Mouse (Mus musculus) ZHBTc4 (cell line): ENCODE measurements around the gene L1cam.

Source experiments
- DNase-seq: peaks from one replicate; pipeline ENCODE4 v3.0.0-alpha.2; 2011; ENCODE audit warnings: low read depth, low spot score

The L1cam gene

DNA sequence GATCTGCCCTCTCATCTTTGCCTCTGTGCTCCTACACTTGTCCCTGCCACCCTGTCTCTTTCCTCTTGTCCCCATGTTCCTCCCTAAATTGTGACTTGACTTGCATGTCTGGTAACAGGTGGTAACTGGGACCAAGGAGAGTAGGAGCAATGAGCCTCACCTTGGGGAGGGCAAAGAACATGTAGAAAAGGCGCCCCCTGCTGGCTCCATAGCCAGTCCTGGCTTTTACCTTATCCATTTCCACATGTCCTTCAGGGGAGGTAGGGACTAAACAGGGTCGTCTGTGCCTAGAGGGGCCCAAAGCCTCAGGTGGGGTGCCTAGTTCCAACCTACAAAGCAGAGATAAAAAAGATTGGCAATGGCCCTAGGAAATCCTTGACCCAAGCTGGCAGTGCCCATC is at the start of gene L1cam:
TSS of gene L1cam (minus strand) at position 387 of the 400 bp plus-strand sequence.
- peak; percentile 56 for DNase-seq

DNA sequence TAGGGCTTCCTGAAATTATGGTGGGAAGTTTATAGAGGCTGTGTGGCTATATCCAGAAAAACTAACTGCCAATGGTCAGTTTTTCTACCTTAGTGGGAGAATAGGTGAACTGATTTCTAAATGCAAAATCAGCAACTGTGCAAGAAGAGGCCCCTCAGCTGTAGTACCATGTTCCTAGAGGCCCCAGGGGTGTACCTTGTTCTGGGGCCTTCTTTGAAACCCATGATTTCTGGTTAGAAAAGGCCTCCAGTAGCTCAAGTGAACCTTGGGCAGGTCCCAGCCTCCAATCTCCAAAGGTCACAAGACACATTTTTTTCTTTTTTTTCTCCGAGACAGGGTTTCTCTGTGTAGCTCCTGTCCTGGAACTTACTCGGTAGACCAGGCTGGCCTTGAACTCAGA is 46.4 kb upstream of the L1cam start:
- DNase-seq = no peak

DNA sequence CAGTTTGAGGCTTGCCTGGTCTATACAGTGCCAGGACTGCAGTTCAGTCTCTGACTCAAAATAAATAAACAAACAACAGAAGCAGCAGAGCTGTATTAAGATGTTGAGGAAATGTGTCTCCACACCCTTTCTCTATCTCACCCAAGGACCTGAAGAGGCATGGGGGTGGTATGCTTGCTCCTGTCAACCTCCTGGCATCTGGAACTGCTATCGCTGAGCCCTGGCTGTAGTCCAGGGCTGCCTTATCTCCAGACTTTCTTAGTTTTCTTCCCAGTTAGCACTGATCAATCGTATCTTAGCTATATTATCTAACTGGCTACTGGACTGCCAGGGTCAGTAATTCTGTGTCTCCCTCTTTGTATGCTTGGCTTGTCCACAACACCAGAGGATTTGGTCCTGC is 46.0 kb upstream of the L1cam start:
- DNase-seq = no peak

DNA sequence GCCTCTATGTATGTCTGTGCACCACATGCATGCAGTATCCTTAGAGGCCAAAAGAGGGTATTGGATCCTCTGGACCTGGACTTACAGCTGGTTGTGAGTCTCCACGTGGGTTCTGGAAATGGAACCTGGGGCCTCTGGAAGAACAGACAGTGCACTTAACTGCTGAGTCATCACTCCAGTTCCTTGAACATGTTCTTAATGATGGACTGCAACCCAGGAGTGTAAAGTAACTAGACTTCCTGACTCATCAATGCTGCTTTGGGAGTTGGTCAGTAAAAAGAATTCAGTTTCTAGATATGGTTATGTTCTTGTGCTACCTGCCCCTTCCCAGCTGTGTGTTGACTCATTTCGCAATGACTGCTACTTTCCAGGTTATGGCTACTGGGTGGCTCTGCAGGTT is 36.0 kb upstream of the L1cam start:
- DNase-seq = no peak

DNA sequence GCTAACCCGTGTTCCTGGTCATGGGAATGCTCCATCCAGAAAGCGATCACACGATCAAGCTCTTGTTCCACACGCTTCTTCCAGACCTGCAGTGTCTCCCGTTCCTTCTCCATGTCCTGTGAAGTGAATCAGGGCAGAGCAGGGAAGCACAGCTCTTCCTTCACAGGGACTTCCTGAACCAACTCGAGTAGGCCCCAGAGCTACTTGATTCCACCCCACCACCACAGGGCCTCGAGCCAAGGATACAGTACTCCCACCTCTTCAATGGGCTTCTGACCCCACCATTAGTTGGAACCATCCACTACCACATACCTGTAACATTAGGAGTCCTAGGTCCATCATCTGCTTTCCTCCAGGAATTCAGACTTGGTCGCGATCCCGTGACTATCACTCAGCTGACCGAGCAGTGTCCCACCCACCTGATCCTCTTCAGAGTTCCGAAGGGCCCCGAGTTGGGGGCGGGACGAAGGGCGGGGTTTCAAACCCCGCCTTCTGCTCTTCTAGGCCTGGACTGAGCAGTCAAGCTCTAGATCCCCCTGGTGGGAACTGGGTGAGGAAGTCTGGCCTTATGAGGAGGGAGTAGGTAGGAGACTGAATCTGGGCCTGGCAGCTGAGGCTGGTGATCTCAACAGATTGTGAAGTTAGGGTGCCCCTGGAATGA is 34.6 kb upstream of the L1cam start, which contains the start of gene Renbp:
TSS of gene Renbp (minus strand) at position 449 of the 661 bp plus-strand sequence.
- peak; percentile 96 for DNase-seq

DNA sequence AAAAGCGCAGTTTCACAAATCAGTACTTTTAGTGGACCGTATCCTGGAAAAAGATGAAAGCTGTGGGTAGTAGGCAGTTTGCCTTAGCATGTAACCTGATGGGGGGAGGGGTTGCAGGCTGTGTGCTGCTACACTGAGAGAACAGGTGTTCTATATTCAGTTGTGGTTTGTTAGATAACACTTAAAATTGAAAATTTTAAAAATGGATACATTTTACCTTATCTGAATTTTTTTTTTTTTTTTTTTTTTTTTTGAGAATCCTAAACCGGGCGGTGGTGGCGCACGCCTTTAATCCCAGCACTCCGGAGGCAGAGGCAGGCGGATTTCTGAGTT is 26.6 kb upstream of the L1cam start:
- DNase-seq = no peak

DNA sequence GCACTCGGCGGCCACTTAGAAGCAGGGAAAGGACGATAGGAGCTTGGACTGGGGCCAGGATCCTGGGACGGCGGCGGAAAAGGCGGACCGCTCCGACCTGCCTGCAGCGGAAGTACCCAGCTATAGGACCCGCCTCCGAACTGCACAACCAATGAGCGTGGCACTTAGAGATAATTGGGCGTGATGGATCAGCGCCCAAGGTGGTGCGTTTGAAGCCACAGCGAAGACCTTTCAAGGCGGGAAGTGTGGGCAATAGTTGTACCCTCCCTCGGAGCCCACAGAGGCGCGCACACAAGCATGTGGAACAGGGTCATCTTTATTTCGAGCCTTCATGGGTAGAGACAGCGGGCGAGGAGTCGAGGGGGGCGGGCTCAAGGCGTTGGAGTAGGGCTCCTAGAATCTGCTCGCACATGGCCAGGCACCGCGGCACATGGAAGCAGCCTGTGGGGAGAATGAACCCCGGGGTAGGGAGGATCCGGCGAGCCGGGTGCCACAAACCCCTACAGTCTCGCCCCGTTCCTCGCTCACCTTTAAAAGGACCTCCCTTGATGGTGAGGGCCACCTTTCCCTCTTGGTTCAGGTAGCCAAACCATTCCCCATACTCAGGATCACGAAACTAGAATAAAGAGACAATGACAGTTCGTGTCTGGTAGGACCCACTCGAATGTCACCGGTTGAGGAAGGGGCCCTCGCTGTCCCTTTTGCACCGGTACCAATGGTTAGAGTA is 26.1 kb upstream of the L1cam start, which contains the start of the genes Arhgap4 and Naa10:
TSS of gene Arhgap4 (minus strand) at position 48 of the 727 bp plus-strand sequence.
TSS of gene Naa10 (minus strand) at position 122 of the 727 bp plus-strand sequence.
- peak; percentile 93 for DNase-seq

DNA sequence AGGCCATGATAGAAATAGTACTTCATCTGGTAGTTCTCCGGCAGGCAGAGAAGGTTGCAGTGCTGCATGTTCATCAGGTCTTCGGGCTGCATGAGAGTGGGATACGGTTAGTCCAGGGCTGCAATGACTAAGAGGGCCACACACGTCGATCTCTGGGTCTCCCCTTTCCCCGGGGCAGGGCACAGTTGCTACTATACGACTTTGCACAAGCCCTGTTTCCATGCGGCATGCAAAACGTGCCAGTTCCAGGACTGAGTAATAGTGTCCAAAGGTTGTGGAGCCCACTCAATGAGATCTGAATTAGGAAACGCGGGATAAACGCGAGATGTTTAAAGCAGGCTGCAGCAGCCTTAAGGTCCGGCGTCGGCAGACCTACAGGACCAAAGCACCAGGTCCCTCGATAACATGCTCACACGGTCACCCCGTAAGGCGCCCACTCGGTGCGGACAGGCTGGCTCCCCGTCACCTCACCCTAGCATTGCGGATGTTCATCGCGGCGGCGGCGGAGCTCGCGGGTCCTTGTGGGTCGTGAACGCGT is 25.4 kb upstream of the L1cam start:
- no peak for DNase-seq

DNA sequence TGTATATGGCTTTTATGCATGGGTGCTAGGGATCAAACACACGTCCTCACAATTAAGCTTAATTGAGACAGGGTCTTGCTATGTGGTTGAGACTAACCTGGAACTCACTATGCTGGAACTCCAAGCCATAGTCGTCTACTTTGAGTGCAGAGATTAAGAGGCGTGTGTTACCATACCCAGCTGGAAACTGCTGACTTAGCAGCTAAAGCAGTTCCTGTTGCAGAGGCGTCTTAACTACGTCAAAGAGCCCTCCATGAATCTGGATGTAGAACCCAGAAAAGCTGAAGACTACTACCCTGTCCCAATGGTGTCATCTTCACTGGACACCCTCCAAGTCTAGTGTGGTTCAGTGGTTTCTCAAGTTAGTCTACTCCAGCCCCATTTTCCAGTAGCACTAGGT is 22.7 kb upstream of the L1cam start:
- DNase-seq = no peak

DNA sequence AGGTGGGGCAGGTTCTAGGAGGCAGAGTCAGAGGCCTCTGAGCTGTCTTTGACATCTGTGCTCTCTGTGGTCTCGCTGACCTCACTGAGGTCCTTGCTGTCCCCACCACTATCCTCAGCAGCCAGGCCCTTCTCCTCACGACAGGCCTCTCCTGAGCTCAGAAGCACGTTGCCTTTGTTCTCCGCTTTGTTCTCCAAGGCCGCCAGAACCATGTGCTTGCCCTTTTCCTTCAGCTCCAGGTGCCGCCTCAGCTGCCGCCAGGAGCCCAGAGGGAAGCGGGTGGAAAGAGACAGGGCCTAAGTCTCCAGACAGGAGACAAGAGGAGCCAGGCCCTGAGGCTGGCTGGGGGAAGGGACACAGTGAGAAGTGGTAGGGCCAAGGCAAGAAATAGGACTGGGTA is 21.0 kb upstream of the L1cam start:
- DNase-seq = peak; percentile 9

DNA sequence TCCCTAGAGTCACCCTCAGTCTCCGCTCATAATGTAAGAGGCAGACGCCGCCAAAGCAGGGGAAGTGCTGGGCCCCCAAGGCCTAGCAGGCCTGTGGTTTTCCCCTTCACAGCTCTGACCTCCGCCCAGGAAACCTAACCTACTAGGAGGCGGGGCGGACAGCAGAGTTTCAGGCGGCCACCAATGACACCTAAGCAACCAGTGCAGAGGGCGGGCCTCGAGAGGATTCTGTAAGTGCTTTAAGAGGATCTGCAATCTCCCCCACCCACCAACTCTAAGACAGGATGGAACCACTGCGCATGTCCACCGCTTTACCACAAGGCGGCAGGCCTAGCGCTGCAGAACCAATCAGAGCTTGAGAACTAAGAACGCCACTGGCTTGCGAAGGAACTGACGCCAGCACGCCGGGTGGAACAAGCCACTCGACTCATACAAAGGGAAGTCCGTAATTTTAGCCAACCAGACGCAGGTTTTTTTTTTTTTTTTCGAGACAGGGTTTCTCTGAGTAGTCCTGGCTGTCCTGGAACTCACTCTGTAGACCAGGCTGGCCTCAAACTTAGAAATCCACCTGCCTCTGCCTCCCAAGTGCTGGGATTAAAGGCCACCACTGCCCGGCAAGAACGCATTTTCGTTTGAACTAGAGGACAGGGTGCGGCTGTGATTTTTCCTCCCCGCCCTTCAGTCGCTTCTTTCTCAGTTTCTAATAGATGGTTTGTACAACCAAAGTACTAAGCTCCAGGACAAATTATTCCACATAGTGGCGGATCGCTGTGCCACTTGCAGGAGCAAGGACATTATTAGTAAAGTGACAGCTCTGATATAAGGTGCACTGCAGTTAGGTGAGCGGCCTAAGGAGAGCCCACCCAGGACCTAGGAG is 19.2 kb upstream of the L1cam start:
- peak; percentile 98 for DNase-seq

DNA sequence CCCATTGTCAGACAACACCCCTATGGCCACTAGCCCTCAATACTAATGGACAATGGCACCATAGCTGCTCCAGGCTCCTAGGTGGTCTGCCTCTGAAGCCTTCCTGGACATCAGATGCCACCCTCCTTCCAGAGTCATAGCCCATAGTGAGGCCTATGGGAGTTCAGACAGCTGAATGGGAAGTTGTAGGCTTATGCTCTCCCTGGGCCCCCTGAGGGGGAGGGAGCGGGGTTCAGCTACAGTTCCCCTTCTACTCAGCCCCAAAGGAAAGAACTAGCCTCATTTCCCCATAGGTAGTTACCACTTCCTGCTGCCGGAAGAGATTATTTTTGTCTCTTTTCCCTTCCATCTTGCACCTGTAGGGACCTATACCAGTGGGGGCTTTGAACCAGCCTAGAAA is 15.7 kb upstream of the L1cam start:
- no peak for DNase-seq

DNA sequence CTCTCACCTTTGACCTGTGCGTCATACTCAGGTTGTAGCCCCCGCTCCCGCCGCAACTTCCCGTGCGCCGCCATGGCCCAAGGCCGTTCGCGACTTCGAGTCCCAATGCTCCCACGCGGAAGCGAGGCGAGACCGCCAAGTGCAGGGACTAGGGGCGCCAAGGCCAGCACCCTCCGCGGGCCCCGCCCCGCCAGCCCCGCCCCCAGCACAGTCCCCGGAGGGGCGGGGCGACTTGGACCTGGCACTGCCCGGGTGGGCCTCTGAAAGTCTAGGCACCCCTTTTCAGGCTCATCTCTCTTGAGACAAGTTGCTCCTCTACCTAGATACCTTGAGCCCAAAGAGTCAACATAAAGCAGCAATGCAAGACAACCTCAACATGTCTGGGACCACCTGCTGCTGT is 15.3 kb upstream of the L1cam start:
- DNase-seq = peak; percentile 36

DNA sequence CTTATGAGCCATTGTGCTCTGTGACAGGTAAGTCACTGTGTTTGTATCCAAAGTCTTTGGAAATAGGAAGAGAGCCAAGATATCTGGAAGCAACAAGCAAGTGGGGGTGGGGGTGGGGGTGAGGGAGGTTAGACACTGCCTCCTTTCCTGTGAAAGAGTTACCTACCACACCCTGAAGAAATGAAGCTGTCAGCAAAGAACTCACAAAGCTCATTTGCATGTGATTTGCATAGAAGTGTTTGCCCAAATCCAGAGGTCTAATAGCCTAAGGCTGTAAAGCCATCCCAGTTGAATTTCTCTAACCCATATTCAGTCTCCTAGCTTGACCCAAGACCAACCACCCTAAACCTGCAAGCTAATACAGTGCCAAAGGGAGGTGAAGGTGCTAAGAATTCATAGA is 14.5 kb upstream of the L1cam start:
- no peak for DNase-seq

DNA sequence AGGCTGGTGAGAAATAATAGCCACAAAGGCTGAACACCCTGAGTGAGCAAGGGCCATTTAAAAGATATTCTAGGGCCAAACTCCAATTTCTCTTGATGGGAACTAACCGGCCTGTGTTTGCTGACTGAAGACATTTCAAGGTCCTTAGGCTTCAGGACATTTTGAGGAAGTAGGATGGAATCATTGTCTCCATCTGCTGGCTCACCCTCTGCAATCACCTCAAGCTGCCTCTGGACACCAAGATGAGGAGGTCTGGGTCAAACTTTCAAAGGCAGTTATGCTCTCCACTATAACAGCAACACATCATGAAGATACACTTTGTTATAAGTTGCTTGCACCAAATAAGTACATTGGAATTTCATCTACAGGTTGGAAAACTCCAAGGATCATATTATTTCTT is 14.1 kb upstream of the L1cam start:
- DNase-seq = no peak

DNA sequence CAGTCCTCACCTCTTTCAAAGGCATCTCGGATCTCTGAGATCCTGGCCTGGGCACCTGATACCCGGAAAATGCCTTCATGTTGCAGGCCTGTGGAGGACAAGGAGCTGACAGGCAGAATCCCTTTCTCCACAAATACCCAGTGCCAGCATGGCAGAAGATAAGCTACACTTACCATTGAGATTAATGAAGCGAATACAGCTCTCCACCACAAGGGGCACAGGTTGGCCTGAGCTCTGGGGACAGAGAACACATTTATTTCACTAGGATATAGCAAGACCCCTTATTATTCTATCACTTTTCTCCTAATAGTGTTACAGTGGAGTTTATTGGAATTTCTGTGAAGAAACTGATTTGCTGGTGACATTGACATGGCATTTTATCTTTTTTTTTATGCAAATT is 2.1 kb upstream of the L1cam start:
- DNase-seq = no peak

DNA sequence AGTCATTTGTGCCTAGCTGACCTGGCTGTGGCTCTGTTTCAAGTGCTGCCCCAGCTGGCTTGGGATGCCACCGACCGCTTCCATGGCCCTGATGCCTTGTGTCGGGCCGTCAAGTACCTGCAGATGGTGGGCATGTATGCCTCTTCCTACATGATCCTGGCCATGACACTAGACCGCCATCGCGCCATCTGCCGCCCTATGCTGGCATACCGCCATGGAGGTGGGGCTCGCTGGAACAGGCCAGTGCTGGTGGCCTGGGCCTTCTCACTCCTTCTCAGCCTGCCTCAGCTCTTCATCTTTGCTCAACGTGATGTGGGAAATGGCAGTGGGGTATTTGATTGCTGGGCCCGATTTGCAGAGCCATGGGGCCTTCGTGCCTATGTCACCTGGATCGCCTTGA is 3.1 kb downstream of the L1cam start:
- DNase-seq = no peak

DNA sequence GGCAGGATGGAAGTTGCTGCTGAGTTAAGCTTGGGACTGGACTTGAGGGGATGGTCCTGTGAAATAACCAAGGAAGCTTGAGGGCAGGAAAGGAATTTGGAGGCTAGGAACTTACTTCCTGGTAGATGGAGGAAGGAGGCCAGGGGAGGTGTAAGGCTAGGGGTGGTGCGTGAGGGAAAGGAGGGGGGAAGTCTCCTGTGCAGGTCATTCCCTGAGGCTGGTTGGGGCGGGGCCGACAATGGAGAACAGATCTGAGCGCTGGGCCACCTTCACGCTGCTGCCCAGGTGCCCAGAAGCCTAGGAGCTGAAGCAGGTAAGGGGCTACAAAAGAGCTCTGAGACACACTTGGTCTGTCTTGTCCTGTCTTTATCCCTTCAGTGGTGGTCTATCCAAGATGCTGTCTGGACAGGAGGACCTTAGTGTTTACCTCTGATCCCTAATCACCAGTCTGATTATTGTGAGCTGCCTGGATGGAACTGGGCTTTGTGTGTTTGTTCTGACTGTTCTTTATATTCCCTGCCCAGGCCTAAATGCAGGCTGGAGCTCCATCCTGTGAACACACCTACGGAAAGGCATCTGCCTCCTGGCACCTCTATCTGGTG is 4.3 kb downstream of the L1cam start, which contains the start of gene Avpr2:
TSS of gene Avpr2 (plus strand) at position 552 of the 602 bp plus-strand sequence.
- no peak for DNase-seq

DNA sequence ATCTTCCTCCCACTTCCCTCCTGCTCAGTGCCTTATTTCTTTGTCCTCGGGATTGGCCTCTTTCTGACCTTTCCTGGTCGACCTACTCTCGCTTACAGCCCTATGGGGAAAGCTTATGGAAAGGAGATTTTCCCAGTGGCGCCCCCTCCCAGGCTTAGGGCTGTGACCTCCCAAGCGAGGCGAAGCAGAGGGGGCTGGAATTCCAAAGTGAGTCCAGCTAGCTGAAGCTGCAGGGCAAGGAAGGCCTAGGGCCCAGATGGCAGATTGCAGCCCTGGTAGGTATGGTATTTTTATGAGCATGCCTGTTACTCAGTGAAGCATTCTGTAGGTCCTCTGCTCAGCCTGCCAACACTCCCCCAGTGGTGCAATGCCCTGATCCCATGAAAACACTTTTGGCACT is 14.4 kb downstream of the L1cam start:
- DNase-seq = no peak

DNA sequence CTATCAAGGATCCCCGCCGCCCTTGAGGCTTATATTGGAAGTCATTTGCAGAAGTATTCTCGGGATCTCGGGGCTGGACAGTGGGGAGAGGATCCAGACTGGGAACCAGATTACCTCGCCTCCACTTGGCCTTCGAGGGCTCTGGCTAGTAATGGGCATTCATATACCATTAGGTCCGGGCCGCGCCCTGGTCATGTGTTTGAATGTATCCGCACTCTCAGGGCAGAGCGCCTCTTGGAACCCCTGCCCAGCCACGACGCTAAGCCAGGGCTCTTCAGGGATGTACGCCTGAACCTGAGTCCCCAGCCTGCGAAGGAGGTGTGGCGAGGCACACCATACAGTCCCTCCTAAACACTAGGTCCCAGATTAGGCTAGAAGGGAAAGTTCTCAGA is 14.9 kb downstream of the L1cam start:
- no peak for DNase-seq

DNA sequence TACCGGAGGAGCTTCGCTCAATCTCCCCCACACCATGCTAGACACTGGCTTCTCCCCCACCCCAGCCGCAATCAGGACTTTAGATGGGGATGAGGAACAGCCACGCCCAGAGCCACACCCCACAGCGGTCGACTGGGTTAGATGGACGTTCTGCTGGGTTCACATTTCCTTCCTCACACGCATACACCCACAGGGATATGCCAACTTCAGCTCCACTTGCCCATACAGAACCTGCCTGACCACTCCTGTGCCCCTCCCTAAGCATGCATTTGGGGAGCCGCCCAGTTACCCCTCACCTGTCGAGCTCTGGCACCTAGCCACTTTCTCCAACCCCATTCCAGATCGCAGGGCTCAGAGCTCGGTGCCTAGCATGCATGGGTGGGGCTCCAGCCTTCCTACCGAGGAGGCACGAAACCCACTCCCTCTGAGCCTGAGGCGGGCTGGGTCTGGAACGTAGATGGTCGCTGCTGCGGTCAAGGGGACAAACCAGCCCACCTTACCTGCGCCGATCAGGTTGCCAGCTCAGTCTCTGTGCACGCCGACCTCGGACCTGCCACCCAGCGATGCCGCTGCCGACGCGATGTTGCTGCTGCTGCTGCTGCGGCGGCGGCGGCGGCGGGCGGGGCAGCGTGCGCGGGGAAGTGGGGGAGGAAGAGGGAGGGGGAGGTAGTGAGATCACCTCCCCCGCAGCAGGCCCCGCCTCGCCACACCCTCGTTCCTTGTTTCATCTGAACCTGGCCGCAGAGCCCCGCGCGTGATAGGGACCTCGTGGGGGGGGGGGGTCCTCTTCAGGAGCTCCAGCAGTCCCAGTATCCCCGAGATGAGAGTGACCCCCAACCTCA is 15.5 kb downstream of the L1cam start:
- peak; percentile 35 for DNase-seq
